Mouse (Mus musculus) embryonic facial prominence, embryonic 13.5 days (tissue): ENCODE data around the gene Il17ra. TPM values are rescaled to one million over a fixed set of nuclear protein-coding genes. Genes with fewer than 3 reads are reported as not detected.
A peak's percentile ranks its signal among the peaks of the same experiment; 100 is the strongest.

ENCODE experiments used
- ATAC-seq: fragments of 200-750 bp; cut with Nextera tagmentation; 2 replicates; pipeline ENCODE4 v1.8.0; 2017; ENCODE audit warnings: low read depth; ENCODE audit not compliant: insufficient number of reproducible peaks, insufficient read depth, low FRiP score, low TSS enrichment
- H3K27ac ChIP-seq: fragments of 300-500 bp; sonication (generic); 2 replicates; pipeline ENCODE4 v1.5.1; 2015; ENCODE audit warnings: moderate library complexity, mild to moderate bottlenecking, inconsistent platforms
- H3K27me3 ChIP-seq: fragments of 300-500 bp; sonication (generic); 2 replicates; pipeline ENCODE4 v1.6.1; 2015; ENCODE audit warnings: mild to moderate bottlenecking, inconsistent platforms
- H3K36me3 ChIP-seq: fragments of 300-500 bp; sonication (generic); 2 replicates; pipeline ENCODE4 v1.6.1; 2015; ENCODE audit warnings: mild to moderate bottlenecking, inconsistent platforms
- H3K4me1 ChIP-seq: fragments of 300-500 bp; sonication (generic); 2 replicates; pipeline ENCODE4 v1.6.1; 2015; ENCODE audit warnings: inconsistent platforms
- H3K4me2 ChIP-seq: fragments of 300-500 bp; sonication (generic); 2 replicates; pipeline ENCODE4 v1.6.1; 2015; ENCODE audit warnings: moderate library complexity, mild to moderate bottlenecking, inconsistent platforms
- H3K4me3 ChIP-seq: fragments of 300-500 bp; sonication (generic); 2 replicates; pipeline ENCODE4 v1.5.1; 2015; ENCODE audit warnings: mild to moderate bottlenecking, inconsistent platforms
- H3K9ac ChIP-seq: fragments of 300-500 bp; sonication (generic); 2 replicates; pipeline ENCODE4 v1.6.1; 2015; ENCODE audit warnings: mild to moderate bottlenecking, inconsistent platforms
- H3K9me3 ChIP-seq: fragments of 300-500 bp; sonication (generic); 2 replicates; pipeline ENCODE4 v1.6.1; 2016; ENCODE audit warnings: inconsistent platforms
- WGBS: fragments of 180-500 bp; shearing (Covaris S2); methylation state at CpG from one replicate; pipeline ENCODE4 v1.1.7; 2015; ENCODE audit warnings: mixed read lengths; 5-methylcytosine and 5-hydroxymethylcytosine counted together
- polyA plus RNA-seq: library from polyadenylated mRNA; unstranded; fragments of >200 nt; fragmentation: Nextera tagmentation; extraction: Ambion mirVana; gene quantifications from 2 replicates; pipeline ENCODE4 v1.2.1, GENCODE M21; 2015

Il17ra gene
- polyA plus RNA-seq: 7.4 and 7.7 TPM in 2 replicates

GRCm38 (mm10) chr6:120463086-120463871 is at the start of gene Il17ra:
Gene Il17ra (plus strand): TSS chr6:120463247.
- Histone ChIP-seq H3K27ac (no peak within 1 kb of the TSS), H3K27me3 (peaks cover 50% of the 10 kb centered on the region), H3K4me3 (peak within 1 kb of the TSS; percentile 67), H3K9me3 (no peaks in the 10 kb centered on the region), H3K4me2 (peak within 1 kb of the TSS; percentile 76), H3K4me1 (peaks cover 25% of the 10 kb centered on the region), H3K36me3 (no peaks in the 10 kb centered on the region), H3K9ac (peak within 1 kb of the TSS; percentile 75)
- peak; percentile 71; the same call in 1 of the 2 replicates for ATAC-seq
- WGBS: under 1% methylated on average over 90 of the region's 90 CpGs

- no peaks in the 10 kb centered on the region for H3K27me3 ChIP-seq
- no peak overlapping the region for H3K4me2 ChIP-seq
- no peak for ATAC-seq
- no peak overlapping the region for H3K9ac ChIP-seq
- no peaks in the 10 kb centered on the region for H3K9me3 ChIP-seq
- H3K4me1 ChIP-seq: no peaks in the 10 kb centered on the region
- 91% methylated on average over 3 of the region's 3 CpGs for WGBS
- H3K27ac ChIP-seq: no peak overlapping the region
- no peak overlapping the region for H3K4me3 ChIP-seq
- H3K36me3 ChIP-seq: peaks cover 67% of the 10 kb centered on the region
Observed at GRCm38 (mm10) chr6:120438161-120438560, 24.9 kb upstream of the Il17ra start.

GRCm38 (mm10) chr6:120442171-120442749 is 20.8 kb upstream of the Il17ra start:
- Histone ChIP-seq H3K4me2 (no peak overlapping the region), H3K4me3 (no peak overlapping the region), H3K27me3 (no peaks in the 10 kb centered on the region), H3K4me1 (no peaks in the 10 kb centered on the region), H3K9ac (no peak overlapping the region), H3K27ac (no peak overlapping the region), H3K9me3 (no peaks in the 10 kb centered on the region), H3K36me3 (peaks cover 53% of the 10 kb centered on the region)
- WGBS: 93% methylated on average over 4 of the region's 4 CpGs
- ATAC-seq: no peak

GRCm38 (mm10) chr6:120443363-120444355 is 19.4 kb upstream of the Il17ra start:
- peaks cover 42% of the 10 kb centered on the region for H3K36me3 ChIP-seq
- H3K9me3 ChIP-seq: no peaks in the 10 kb centered on the region
- no peak overlapping the region for H3K9ac ChIP-seq
- ATAC-seq: no peak
- H3K4me1 ChIP-seq: no peaks in the 10 kb centered on the region
- H3K4me3 ChIP-seq: no peak overlapping the region
- no peaks in the 10 kb centered on the region for H3K27me3 ChIP-seq
- H3K27ac ChIP-seq: peak overlapping the region; percentile 34; the same call in 1 of the 2 replicates
- no peak overlapping the region for H3K4me2 ChIP-seq
- WGBS: 77% methylated on average over 14 of the region's 14 CpGs

GRCm38 (mm10) chr6:120450208-120450607 is 12.8 kb upstream of the Il17ra start:
- H3K4me3 ChIP-seq: no peak overlapping the region
- H3K27ac ChIP-seq: no peak overlapping the region
- H3K9me3 ChIP-seq: no peaks in the 10 kb centered on the region
- H3K4me1 ChIP-seq: no peaks in the 10 kb centered on the region
- WGBS: 88% methylated on average over 3 of the region's 3 CpGs
- no peak overlapping the region for H3K4me2 ChIP-seq
- no peak overlapping the region for H3K9ac ChIP-seq
- no peaks in the 10 kb centered on the region for H3K27me3 ChIP-seq
- ATAC-seq: no peak
- H3K36me3 ChIP-seq: 0 out of 2 replicates have a peak, but pooled peaks cover 3% of the 10 kb centered on the region

GRCm38 (mm10) chr6:120452384-120453102 is 10.5 kb upstream of the Il17ra start:
- Histone ChIP-seq H3K9ac (no peak overlapping the region), H3K27ac (no peak overlapping the region), H3K36me3 (no peaks in the 10 kb centered on the region), H3K4me1 (no peaks in the 10 kb centered on the region), H3K9me3 (no peaks in the 10 kb centered on the region), H3K4me2 (no peak overlapping the region), H3K27me3 (no peaks in the 10 kb centered on the region), H3K4me3 (no peak overlapping the region)
- 85% methylated on average over 11 of the region's 11 CpGs for WGBS
- no peak for ATAC-seq

- H3K4me2 ChIP-seq: no peak overlapping the region
- H3K9me3 ChIP-seq: no peaks in the 10 kb centered on the region
- no peaks in the 10 kb centered on the region for H3K4me1 ChIP-seq
- H3K4me3 ChIP-seq: no peak overlapping the region
- H3K9ac ChIP-seq: no peak overlapping the region
- H3K27me3 ChIP-seq: no peaks in the 10 kb centered on the region
- H3K36me3 ChIP-seq: no peaks in the 10 kb centered on the region
- H3K27ac ChIP-seq: no peak overlapping the region
- 89% methylated on average over 5 of the region's 5 CpGs for WGBS
- no peak for ATAC-seq
Observed at GRCm38 (mm10) chr6:120453103-120453445, 10.0 kb upstream of the Il17ra start.

GRCm38 (mm10) chr6:120453556-120453955 is 9.5 kb upstream of the Il17ra start:
- Histone ChIP-seq H3K4me1 (no peaks in the 10 kb centered on the region), H3K9ac (no peak overlapping the region), H3K27me3 (no peaks in the 10 kb centered on the region), H3K27ac (no peak overlapping the region), H3K4me2 (no peak overlapping the region), H3K9me3 (no peaks in the 10 kb centered on the region), H3K4me3 (no peak overlapping the region), H3K36me3 (no peaks in the 10 kb centered on the region)
- no peak for ATAC-seq
- WGBS: 89% methylated on average over 3 of the region's 3 CpGs

GRCm38 (mm10) chr6:120454627-120455077 is 8.4 kb upstream of the Il17ra start:
- H3K4me1 ChIP-seq: no peaks in the 10 kb centered on the region
- H3K27ac ChIP-seq: no peak overlapping the region
- H3K9ac ChIP-seq: no peak overlapping the region
- ATAC-seq: no peak
- no peak overlapping the region for H3K4me3 ChIP-seq
- H3K9me3 ChIP-seq: no peaks in the 10 kb centered on the region
- H3K4me2 ChIP-seq: no peak overlapping the region
- 34% methylated on average over 11 of the region's 11 CpGs for WGBS
- no peaks in the 10 kb centered on the region for H3K36me3 ChIP-seq
- H3K27me3 ChIP-seq: no peaks in the 10 kb centered on the region

- 70% methylated on average over 7 of the region's 7 CpGs for WGBS
- H3K9me3 ChIP-seq: no peaks in the 10 kb centered on the region
- H3K27ac ChIP-seq: no peak overlapping the region
- peaks cover 15% of the 10 kb centered on the region for H3K27me3 ChIP-seq
- no peak for ATAC-seq
- no peaks in the 10 kb centered on the region for H3K4me1 ChIP-seq
- H3K4me3 ChIP-seq: no peak overlapping the region
- no peak overlapping the region for H3K9ac ChIP-seq
- H3K4me2 ChIP-seq: no peak overlapping the region
- no peaks in the 10 kb centered on the region for H3K36me3 ChIP-seq
Observed at GRCm38 (mm10) chr6:120457074-120457473, 6.0 kb upstream of the Il17ra start.

- H3K36me3 ChIP-seq: no peaks in the 10 kb centered on the region
- peaks cover 22% of the 10 kb centered on the region for H3K27me3 ChIP-seq
- no peak overlapping the region for H3K4me3 ChIP-seq
- H3K27ac ChIP-seq: no peak overlapping the region
- H3K4me1 ChIP-seq: peaks cover under 1% of the 10 kb centered on the region; the same call in 1 of the 2 replicates
- H3K9me3 ChIP-seq: no peaks in the 10 kb centered on the region
- H3K4me2 ChIP-seq: no peak overlapping the region
- no peak for ATAC-seq
- 87% methylated on average over 5 of the region's 5 CpGs for WGBS
- no peak overlapping the region for H3K9ac ChIP-seq
Observed at GRCm38 (mm10) chr6:120457751-120458150, 5.3 kb upstream of the Il17ra start.
